Mouse (Mus musculus): ENCODE data around the gene Zgpat. TPM values are rescaled to one million over a fixed set of nuclear protein-coding genes. Genes with fewer than 3 reads are reported as not detected.

Gene Zgpat
- polyA plus RNA-seq, 1 experiment, result 11.5 TPM

DNA sequence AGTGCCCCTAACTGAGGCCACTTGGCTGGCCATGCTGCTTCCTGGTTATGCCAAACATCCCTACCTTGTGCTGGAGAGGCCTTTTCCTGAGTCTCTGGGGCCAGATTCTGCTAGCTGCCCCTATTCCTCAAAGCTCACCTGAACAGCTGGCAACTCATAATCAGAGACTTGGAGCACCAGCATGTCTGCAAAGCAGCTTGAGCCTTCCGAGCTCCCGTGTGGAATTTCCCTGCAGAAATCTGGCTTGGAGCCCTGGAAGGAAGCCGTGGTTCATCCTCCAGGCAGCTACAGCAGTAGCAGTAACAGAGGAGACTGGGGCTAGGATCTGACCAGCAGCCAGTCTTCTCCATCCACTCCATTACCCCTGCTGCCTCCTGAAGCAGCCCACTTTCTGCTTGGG lies 21.2 kb downstream of the Zgpat start:
- Histone ChIP-seq H3K36me3 (ENCODE audit: control insufficient read depth, insufficient read depth, low read length, poor library complexity, severe bottlenecking) (no peaks in the 10 kb centered on the region; the same call in 1 of the 2 replicates), H3K27me3 (ENCODE audit: control insufficient read depth, insufficient read depth, low read length, poor library complexity, severe bottlenecking) (no peaks in the 10 kb centered on the region), H3K4me3 (ENCODE audit: low read depth, low read length) (no peak overlapping the region), H3K9me3 (replicated peaks; ENCODE audit: control insufficient read depth, insufficient read depth, low read length, poor library complexity, severe bottlenecking) (no peaks in the 10 kb centered on the region), H3K27ac (ENCODE audit: insufficient read depth, low read length) (no peak overlapping the region), H3K4me1 (ENCODE audit: control insufficient read depth, insufficient read depth, low read length) (no peaks in the 10 kb centered on the region), H3K9ac (ENCODE audit: low read depth, poor library complexity, severe bottlenecking) (no peak overlapping the region)
- TF ChIP-seq EP300 (IDR thresholded peaks at IDR 0.05; ENCODE audit: insufficient read depth, low read depth, low read length) (no peak), CTCF (IDR thresholded peaks at IDR 0.05; ENCODE audit: low read depth, low read length) (no peak), POLR2A (IDR thresholded peaks at IDR 0.05; ENCODE audit: insufficient read depth, low read length) (no peak)

DNA sequence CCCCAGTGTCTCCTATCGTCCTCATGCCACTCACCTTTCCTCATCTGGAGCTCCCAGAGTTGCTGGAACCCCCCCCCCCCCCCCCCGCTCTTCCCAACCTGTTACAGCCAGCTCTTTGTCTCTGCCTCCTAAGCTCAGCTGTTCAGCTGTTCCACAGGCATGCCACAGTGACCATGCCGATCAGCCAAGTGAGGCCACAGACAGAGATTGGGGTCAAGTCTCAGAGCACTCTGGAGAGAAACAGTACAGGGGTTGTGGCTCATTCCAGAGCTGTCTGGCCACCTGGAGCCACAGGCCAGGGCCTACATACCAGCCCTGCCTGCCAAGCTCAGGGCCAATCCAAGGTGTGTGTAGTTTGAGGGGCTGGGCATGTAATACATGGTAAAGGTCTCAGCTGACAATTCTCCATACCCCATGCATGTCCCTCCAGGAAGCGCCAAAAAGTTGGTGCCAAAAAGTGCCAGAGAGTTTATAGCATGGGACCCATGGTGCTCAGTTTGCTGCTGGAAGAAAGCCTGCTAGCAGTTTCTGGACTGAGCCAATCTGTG lies 22.0 kb downstream of the Zgpat start:
- no peak overlapping the region for H3K4me3 ChIP-seq (ENCODE audit: low read depth, low read length)
- TF ChIP-seq EP300 (IDR thresholded peaks at IDR 0.05; ENCODE audit: insufficient read depth, low read depth, low read length), result no peak
- TF ChIP-seq POLR2A (IDR thresholded peaks at IDR 0.05; ENCODE audit: insufficient read depth, low read length), result no peak
- no peak for TF ChIP-seq CTCF (IDR thresholded peaks at IDR 0.05; ENCODE audit: low read depth, low read length)
- no peaks in the 10 kb centered on the region; the same call in 1 of the 2 replicates for H3K36me3 ChIP-seq (ENCODE audit: control insufficient read depth, insufficient read depth, low read length, poor library complexity, severe bottlenecking)
- H3K9me3 ChIP-seq (replicated peaks; ENCODE audit: control insufficient read depth, insufficient read depth, low read length, poor library complexity, severe bottlenecking), result no peaks in the 10 kb centered on the region
- no peaks in the 10 kb centered on the region for H3K27me3 ChIP-seq (ENCODE audit: control insufficient read depth, insufficient read depth, low read length, poor library complexity, severe bottlenecking)
- H3K4me1 ChIP-seq (ENCODE audit: control insufficient read depth, insufficient read depth, low read length), result no peaks in the 10 kb centered on the region
- H3K27ac ChIP-seq (ENCODE audit: insufficient read depth, low read length), result no peak overlapping the region
- no peak overlapping the region for H3K9ac ChIP-seq (ENCODE audit: low read depth, poor library complexity, severe bottlenecking)

DNA sequence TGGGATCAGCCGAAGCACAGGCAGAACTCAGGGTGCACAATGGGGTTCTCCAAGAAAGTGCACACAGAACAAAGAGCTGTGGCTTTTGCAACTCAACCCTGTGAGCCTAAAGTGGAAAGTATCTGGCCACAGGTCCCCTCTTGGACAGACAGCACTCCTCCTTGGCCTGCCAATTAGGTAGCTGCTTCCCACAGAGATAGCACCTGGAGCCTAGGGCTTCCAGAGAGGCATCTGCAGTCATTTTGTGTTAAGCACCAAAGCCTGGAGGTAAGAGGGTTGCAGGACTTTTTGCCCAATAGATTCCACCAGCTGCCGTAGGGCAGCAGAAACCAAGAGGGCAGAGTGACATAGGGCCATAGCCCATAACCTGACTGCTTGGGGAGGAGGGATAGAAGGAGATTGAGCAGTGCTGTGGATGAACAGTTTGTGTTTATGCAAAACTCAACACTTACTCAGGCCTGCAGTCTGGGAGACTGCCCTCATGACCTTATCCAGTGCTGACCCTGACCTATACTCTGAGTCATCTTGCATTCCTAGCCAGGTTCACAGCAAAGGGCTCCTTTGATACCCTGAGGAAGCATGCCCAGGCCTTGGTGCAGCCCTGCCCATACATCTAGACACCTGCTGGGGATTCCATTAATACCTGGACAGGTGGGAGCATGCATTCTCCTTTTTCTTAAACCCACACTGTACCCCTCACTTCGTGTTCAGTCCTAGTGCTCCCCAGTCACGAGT lies 25.6 kb downstream of the Zgpat start:
- H3K36me3 ChIP-seq (ENCODE audit: control insufficient read depth, insufficient read depth, low read length, poor library complexity, severe bottlenecking), result no peaks in the 10 kb centered on the region

DNA sequence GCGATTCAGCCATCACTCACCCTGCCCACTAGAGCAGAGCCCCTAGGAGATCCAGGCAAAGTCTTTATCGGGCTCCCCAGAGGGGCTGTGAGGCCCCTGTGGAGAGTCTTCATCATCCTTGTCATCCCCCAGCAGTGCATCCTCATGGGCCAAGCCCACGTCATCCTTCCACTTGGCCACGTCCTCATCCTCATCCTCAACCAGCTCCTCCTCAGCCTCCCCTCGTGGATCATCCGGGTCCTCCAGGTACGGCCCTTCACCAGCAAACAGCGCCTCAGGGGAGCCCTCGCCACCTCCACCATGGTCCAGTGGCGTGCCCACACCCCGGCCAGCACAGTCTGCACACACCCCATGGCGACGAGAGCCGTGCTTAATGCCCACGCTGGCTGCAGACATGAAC lies 26.3 kb downstream of the Zgpat start:
- Histone ChIP-seq H3K9me3 (replicated peaks; ENCODE audit: control insufficient read depth, insufficient read depth, low read length, poor library complexity, severe bottlenecking) (no peaks in the 10 kb centered on the region), H3K4me1 (ENCODE audit: control insufficient read depth, insufficient read depth, low read length) (no peaks in the 10 kb centered on the region), H3K27me3 (ENCODE audit: control insufficient read depth, insufficient read depth, low read length, poor library complexity, severe bottlenecking) (no peaks in the 10 kb centered on the region), H3K27ac (ENCODE audit: insufficient read depth, low read length) (no peak overlapping the region), H3K4me3 (ENCODE audit: low read depth, low read length) (no peak overlapping the region), H3K36me3 (ENCODE audit: control insufficient read depth, insufficient read depth, low read length, poor library complexity, severe bottlenecking) (no peaks in the 10 kb centered on the region), H3K9ac (ENCODE audit: low read depth, poor library complexity, severe bottlenecking) (no peak overlapping the region)
- TF ChIP-seq CTCF (IDR thresholded peaks at IDR 0.05; ENCODE audit: low read depth, low read length), result no peak

More for the DNA sequence above, 25.6 kb downstream of the Zgpat start:
- H3K9me3 ChIP-seq (replicated peaks; ENCODE audit: control insufficient read depth, insufficient read depth, low read length, poor library complexity, severe bottlenecking), result no peaks in the 10 kb centered on the region
- H3K27ac ChIP-seq (ENCODE audit: insufficient read depth, low read length), result no peak overlapping the region
- TF ChIP-seq EP300 (IDR thresholded peaks at IDR 0.05; ENCODE audit: insufficient read depth, low read depth, low read length) (no peak), CTCF (IDR thresholded peaks at IDR 0.05; ENCODE audit: low read depth, low read length) (no peak), POLR2A (IDR thresholded peaks at IDR 0.05; ENCODE audit: insufficient read depth, low read length) (no peak)
- no peaks in the 10 kb centered on the region for H3K4me1 ChIP-seq (ENCODE audit: control insufficient read depth, insufficient read depth, low read length)
- H3K9ac ChIP-seq (ENCODE audit: low read depth, poor library complexity, severe bottlenecking), result no peak overlapping the region
- H3K27me3 ChIP-seq (ENCODE audit: control insufficient read depth, insufficient read depth, low read length, poor library complexity, severe bottlenecking), result no peaks in the 10 kb centered on the region
- H3K4me3 ChIP-seq (ENCODE audit: low read depth, low read length), result no peak overlapping the region

DNA sequence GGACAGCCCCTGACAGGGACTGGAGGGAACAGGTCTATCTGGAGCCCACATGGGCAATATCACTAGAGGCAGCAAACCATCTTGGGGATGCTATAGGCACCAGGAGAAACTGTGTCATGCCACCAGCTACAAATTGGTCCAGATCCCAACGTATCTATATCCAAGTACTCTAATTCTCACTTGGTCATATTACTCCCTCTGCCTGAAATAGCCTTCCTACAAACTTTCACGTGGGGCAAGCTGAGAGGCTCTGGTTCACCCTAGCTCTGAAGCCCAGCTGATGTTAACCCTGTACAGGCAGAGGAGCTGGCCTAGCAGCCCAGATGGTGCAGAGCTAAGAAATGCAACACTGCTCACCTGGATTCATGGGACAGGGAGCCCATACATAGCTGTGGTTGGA lies 26.8 kb downstream of the Zgpat start:
- TF ChIP-seq EP300 (IDR thresholded peaks at IDR 0.05; ENCODE audit: insufficient read depth, low read depth, low read length), result no peak

DNA sequence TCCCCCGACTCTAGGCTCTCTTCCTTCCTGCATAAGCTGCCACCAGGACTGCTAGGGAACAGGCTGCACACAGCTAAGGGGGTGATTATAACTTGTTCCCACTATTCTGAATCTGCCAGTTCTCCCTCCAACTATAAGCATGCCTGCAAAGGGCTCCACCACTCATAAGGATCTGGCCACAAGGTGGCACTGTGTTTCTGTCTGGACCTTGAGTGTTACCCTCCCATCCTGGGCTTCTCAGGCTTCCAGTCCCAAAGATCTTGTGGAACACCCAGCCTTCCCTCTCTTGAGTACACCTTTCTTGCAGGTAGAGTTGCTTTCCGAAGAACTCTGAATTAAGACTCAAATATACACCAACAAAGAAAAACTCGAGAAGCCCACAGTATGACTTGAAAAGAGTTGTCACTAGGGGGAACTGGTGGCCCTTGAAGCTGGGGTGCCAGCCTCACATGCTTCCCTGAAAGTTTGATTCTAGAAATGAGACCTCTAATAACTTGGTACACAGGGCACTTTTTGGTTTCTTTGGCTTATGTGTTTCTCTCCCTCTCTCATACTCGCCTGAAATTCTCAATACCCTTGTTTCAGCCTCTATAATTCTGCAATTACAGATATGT lies 28.0 kb downstream of the Zgpat start:
- no peaks in the 10 kb centered on the region for H3K27me3 ChIP-seq (ENCODE audit: control insufficient read depth, insufficient read depth, low read length, poor library complexity, severe bottlenecking)
- no peak overlapping the region for H3K4me3 ChIP-seq (ENCODE audit: low read depth, low read length)
- no peak overlapping the region for H3K27ac ChIP-seq (ENCODE audit: insufficient read depth, low read length)
- no peak overlapping the region for H3K9ac ChIP-seq (ENCODE audit: low read depth, poor library complexity, severe bottlenecking)
- no peaks in the 10 kb centered on the region for H3K4me1 ChIP-seq (ENCODE audit: control insufficient read depth, insufficient read depth, low read length)
- H3K36me3 ChIP-seq (ENCODE audit: control insufficient read depth, insufficient read depth, low read length, poor library complexity, severe bottlenecking), result no peaks in the 10 kb centered on the region
- TF ChIP-seq POLR2A (IDR thresholded peaks at IDR 0.05; ENCODE audit: insufficient read depth, low read length) (no peak), EP300 (IDR thresholded peaks at IDR 0.05; ENCODE audit: insufficient read depth, low read depth, low read length) (no peak), CTCF (IDR thresholded peaks at IDR 0.05; ENCODE audit: low read depth, low read length) (peak; percentile 89)
- H3K9me3 ChIP-seq (replicated peaks; ENCODE audit: control insufficient read depth, insufficient read depth, low read length, poor library complexity, severe bottlenecking), result no peaks in the 10 kb centered on the region

More for the DNA sequence above, 26.8 kb downstream of the Zgpat start:
- Histone ChIP-seq H3K27me3 (ENCODE audit: control insufficient read depth, insufficient read depth, low read length, poor library complexity, severe bottlenecking) (no peaks in the 10 kb centered on the region), H3K4me1 (ENCODE audit: control insufficient read depth, insufficient read depth, low read length) (no peaks in the 10 kb centered on the region), H3K36me3 (ENCODE audit: control insufficient read depth, insufficient read depth, low read length, poor library complexity, severe bottlenecking) (no peaks in the 10 kb centered on the region), H3K4me3 (ENCODE audit: low read depth, low read length) (no peak overlapping the region), H3K9me3 (replicated peaks; ENCODE audit: control insufficient read depth, insufficient read depth, low read length, poor library complexity, severe bottlenecking) (no peaks in the 10 kb centered on the region), H3K27ac (ENCODE audit: insufficient read depth, low read length) (no peak overlapping the region), H3K9ac (ENCODE audit: low read depth, poor library complexity, severe bottlenecking) (no peak overlapping the region)
